Mouse (Mus musculus) limb, embryonic 10.5 days (tissue): ENCODE measurements around the gene Carhsp1. TPM values are rescaled to one million over a fixed set of nuclear protein-coding genes. Genes with fewer than 3 reads are reported as not detected.
A peak's percentile ranks its signal among the peaks of the same experiment; 100 is the strongest.

ENCODE experiments used
- DNase-seq: peaks from one replicate; pipeline ENCODE4 v3.0.0-alpha.2; 2017; ENCODE audit warnings: low spot score
- H3K27ac ChIP-seq: fragments of 300-500 bp; sonication (generic); 2 replicates; pipeline ENCODE4 v1.5.1; 2016; ENCODE audit warnings: mild to moderate bottlenecking
- H3K27me3 ChIP-seq: fragments of 300-500 bp; sonication (generic); 2 replicates; pipeline ENCODE4 v1.6.1; 2016; ENCODE audit warnings: low read depth, mild to moderate bottlenecking; ENCODE audit not compliant: poor library complexity, severe bottlenecking
- H3K36me3 ChIP-seq: fragments of 300-500 bp; sonication (generic); 2 replicates; pipeline ENCODE4 v1.6.1; 2016; ENCODE audit warnings: mild to moderate bottlenecking, moderate library complexity
- H3K4me1 ChIP-seq: fragments of 300-500 bp; sonication (generic); 2 replicates; pipeline ENCODE4 v1.6.1; 2016
- H3K4me3 ChIP-seq: fragments of 300-500 bp; sonication (generic); 2 replicates; pipeline ENCODE4 v1.5.1; 2016; ENCODE audit warnings: mild to moderate bottlenecking, moderate library complexity
- H3K9me3 ChIP-seq: fragments of 300-500 bp; sonication (generic); replicated peaks from 2 replicates; pipeline ENCODE4 v1.6.1; 2016; ENCODE audit warnings: mild to moderate bottlenecking
- WGBS: fragments of 180-500 bp; shearing (Covaris S2); methylation state at CpG from one replicate; pipeline ENCODE4 v1.1.7; 2016; 5-methylcytosine and 5-hydroxymethylcytosine counted together
- polyA plus RNA-seq: library from polyadenylated mRNA; unstranded; fragments of >200 nt; fragmentation: Nextera tagmentation; extraction: Ambion mirVana; gene quantifications from 2 replicates; pipeline ENCODE4 v1.2.1, GENCODE M21; 2016

Gene Carhsp1
- polyA plus RNA-seq, 1 experiment from 2014 or later = 166 TPM

DNA sequence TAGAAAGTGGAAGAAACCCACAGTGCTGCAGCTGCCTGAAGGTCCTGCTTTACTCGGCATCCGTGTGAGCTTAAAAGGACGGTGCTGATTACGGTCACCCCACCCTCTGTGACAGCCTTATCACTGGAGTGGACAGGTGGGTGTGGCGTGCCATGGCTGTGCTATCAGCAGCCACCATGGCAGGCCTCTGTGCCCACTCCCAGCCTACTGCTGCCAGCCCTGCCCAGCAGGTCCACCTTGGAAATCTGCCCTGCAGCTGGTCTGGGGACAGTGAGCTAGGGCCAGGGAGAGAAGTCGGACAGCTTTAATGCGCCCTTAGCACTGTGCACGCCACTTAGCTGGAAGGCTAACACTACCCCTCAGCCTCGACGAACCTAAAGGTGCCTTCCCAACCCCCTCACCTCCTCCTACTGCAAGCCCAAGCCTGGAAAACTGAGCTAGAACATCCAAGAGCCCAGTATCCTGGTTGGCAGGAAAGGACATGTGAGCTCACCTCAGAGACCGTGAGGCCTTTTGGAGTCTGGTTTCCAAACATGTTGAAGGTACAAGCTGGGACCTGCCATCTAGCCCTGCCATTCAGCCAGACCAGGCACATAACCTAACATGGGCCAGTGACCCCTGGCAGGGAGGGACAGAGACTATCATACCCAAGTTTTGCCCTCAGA is 15.0 kb upstream of the Carhsp1 start:
- no peaks in the 10 kb centered on the region for H3K4me1 ChIP-seq
- H3K4me3 ChIP-seq = no peak overlapping the region
- no peaks in the 10 kb centered on the region for H3K9me3 ChIP-seq
- no peaks in the 10 kb centered on the region for H3K27me3 ChIP-seq
- no peak overlapping the region for H3K27ac ChIP-seq
- DNase-seq = no peak
- peaks cover 66% of the 10 kb centered on the region for H3K36me3 ChIP-seq
- 82% methylated on average over 11 of the region's 11 CpGs for WGBS

DNA sequence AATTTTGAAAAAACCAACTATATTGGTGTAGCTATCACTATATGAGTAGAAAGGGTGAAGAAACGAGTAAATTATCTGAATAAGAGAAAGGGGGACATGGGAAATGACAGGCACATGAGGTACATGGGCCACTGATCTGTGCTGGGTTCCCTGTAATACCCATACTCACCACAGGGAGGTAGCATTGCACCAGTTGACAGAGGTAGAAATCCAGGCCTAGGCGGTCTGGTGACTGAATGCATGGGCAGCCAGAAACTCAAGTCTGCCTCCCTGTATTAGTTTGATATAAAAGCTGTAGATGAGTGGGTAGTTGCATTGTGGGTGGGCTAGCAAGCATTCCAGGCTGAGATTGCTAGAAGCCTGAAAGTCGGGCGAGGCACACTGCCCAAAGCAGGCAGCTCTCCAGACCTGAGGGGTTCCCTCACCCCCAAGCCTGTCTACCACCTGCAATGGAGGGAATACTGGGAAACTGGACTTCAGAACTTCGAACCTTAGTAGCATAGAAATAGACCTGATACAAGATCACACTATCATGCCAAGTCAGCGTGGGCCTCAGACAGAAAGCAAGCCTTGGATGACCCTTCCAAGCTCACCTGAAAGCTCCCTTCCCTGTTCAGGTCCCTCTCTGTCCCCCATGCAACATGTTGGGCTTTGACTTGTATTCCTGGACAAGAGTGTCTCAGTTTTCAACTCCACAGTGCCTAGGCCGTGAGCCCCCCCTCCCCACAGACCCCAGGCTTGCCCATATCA is 14.3 kb upstream of the Carhsp1 start:
- Histone ChIP-seq H3K27me3 (no peaks in the 10 kb centered on the region), H3K27ac (no peak overlapping the region), H3K4me1 (no peaks in the 10 kb centered on the region), H3K36me3 (peaks cover 59% of the 10 kb centered on the region), H3K4me3 (no peak overlapping the region), H3K9me3 (no peaks in the 10 kb centered on the region)
- WGBS = 64% methylated on average over 7 of the region's 7 CpGs
- DNase-seq = peak; percentile 68

DNA sequence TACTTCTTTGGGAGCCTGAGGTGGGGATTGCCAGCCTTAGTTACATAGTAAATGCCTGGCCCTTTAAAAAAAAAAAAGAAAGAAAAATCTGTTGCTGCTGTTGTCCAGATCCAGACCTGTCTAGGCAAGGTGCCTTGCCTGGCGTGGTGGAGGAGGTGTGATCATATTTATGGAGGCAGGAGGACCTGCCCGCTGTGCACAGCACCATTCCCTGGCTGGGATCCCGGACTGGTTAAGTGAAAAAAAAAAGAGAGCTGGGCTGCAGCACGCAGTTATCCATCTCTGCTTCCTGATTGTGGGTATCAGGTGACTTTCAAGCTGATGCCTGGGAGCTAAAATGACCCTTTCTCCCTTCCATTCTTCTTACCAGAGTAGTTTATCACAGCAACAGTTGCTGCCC is 13.1 kb upstream of the Carhsp1 start:
- H3K27me3 ChIP-seq = no peaks in the 10 kb centered on the region
- H3K4me1 ChIP-seq = no peaks in the 10 kb centered on the region
- H3K4me3 ChIP-seq = no peak overlapping the region
- no peak overlapping the region for H3K27ac ChIP-seq
- H3K9me3 ChIP-seq = no peaks in the 10 kb centered on the region
- peaks cover 47% of the 10 kb centered on the region for H3K36me3 ChIP-seq
- 79% methylated on average over 4 of the region's 4 CpGs for WGBS
- DNase-seq = no peak

DNA sequence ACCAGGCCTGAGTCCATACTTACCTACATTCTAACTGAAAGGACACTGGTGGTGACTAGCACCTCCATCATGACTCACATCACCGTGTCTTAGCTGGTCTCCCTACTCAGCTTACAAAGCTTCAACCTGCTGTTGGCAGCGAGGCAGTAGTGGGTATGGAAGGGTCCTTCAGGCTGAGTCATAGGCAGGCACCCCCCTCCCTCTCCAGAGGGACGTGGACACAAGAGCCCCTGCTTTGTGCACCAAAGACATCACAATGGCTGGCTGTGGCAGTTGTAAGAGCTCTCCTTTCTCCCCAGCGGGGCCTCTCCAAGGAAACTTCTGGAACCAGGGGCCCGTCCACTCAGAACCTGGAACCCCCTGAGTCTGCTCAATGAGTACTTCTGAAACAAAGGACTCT is 8.5 kb upstream of the Carhsp1 start, which contains the start of gene Gm5767:
Gene Gm5767 (plus strand): TSS at position 301 of the 400 bp plus-strand sequence.
- H3K9me3 ChIP-seq = no peaks in the 10 kb centered on the region
- 86% methylated on average over 5 of the region's 5 CpGs for WGBS
- H3K4me1 ChIP-seq = no peaks in the 10 kb centered on the region
- DNase-seq = no peak
- H3K27me3 ChIP-seq = no peaks in the 10 kb centered on the region
- H3K4me3 ChIP-seq = no peak within 1 kb of the TSS
- H3K27ac ChIP-seq = no peak within 1 kb of the TSS
- H3K36me3 ChIP-seq = 0 out of 2 replicates have a peak, but pooled peaks cover 8% of the 10 kb centered on the region

DNA sequence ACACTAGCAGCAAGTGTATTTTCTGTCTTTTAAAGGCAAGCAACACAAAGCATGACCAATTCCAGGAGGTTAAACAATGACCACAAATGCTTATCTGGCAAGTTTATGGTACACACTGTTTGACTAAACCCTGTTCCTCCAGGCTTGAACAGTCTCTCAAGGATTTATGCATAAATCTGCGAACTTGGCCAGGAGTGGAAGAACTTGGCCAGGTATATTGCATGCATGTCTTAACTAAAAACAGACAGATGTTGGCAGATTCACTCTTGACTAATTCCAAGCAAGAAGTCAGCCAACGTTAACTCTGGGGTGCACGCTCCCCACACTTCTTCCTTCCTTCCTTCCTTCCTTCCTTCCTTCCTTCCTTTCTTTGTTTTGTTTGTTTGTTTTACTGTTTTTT is 7.8 kb upstream of the Carhsp1 start:
- no peaks in the 10 kb centered on the region for H3K27me3 ChIP-seq
- no peak for DNase-seq
- 0 out of 2 replicates have a peak, but pooled peaks cover 8% of the 10 kb centered on the region for H3K36me3 ChIP-seq
- no peaks in the 10 kb centered on the region for H3K9me3 ChIP-seq
- no peaks in the 10 kb centered on the region for H3K4me1 ChIP-seq
- WGBS = 91% methylated on average over 3 of the region's 3 CpGs
- no peak overlapping the region for H3K4me3 ChIP-seq
- no peak overlapping the region for H3K27ac ChIP-seq

DNA sequence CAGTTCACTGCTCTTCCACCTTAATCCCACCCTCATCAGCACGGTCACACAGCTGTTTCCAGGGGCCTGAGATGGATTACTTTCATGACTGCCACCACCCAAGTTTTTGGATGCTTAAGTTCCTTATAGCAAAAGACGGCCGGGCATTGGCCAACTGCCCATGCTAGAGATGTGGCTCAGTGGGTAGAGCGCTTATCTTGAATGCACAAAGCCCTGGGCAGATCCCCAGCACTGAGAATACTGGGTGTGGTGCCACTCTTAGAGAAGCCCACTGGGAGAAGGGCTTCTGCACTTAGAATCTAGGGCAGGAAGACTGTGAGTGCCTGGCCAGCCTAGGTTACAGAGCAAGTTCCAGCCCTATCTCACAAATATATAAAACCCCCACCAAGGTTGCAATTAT is 6.7 kb upstream of the Carhsp1 start:
- DNase-seq = no peak
- no peaks in the 10 kb centered on the region for H3K9me3 ChIP-seq
- H3K27me3 ChIP-seq = 0 out of 2 replicates have a peak, but pooled peaks cover 5% of the 10 kb centered on the region
- no peak overlapping the region for H3K27ac ChIP-seq
- H3K4me3 ChIP-seq = no peak overlapping the region
- 0 out of 2 replicates have a peak, but pooled peaks cover 4% of the 10 kb centered on the region for H3K36me3 ChIP-seq
- WGBS = 90% methylated on average over 4 of the region's 4 CpGs
- H3K4me1 ChIP-seq = 0 out of 2 replicates have a peak, but pooled peaks cover 3% of the 10 kb centered on the region

DNA sequence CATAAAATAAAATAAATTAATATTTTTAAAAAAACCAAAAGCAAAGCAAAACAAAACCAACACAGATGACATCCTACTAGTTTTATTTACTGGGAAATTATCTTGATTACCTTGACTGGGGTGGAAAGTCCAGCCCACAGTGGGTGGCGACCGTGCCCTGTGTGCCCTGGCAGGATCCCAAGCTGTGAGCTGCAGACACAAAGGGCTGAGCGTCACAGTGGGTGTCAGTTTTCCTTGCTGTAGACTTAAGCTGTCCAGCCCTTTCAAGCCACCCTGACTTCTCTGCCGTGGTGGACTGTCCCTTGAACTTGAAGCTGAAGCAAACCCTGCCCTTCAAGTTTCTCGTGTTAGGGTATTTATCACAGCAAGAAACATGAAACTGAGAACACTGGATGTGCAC is 6.1 kb upstream of the Carhsp1 start:
- WGBS = 81% methylated on average over 5 of the region's 5 CpGs
- H3K9me3 ChIP-seq = no peaks in the 10 kb centered on the region
- DNase-seq = no peak

DNA sequence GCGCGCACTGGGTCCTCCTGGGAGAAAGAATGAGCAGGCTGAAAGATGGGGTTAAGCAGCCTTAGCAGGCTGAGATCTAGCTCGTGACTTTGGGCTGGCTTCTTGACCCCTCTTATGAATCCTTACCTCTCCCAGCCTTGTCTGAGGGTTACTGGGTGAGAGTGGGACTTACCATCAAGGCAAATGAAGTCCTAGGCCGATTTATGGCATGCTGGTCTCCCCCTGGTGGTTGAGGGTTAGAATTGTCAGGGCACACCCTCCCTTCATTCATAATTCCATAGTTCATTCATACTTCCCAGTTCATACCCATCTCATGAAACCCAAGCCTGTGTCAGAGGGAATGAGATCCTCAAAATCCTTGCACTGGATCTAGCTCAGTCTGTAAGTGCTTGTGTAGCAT is 4.8 kb upstream of the Carhsp1 start:
- peaks cover 15% of the 10 kb centered on the region for H3K27me3 ChIP-seq

More for the DNA sequence above, 6.1 kb upstream of the Carhsp1 start:
- no peak overlapping the region for H3K4me3 ChIP-seq
- no peak overlapping the region for H3K27ac ChIP-seq
- H3K36me3 ChIP-seq = 0 out of 2 replicates have a peak, but pooled peaks cover under 1% of the 10 kb centered on the region
- H3K27me3 ChIP-seq = peaks cover 11% of the 10 kb centered on the region
- 0 out of 2 replicates have a peak, but pooled peaks cover 3% of the 10 kb centered on the region for H3K4me1 ChIP-seq

DNA sequence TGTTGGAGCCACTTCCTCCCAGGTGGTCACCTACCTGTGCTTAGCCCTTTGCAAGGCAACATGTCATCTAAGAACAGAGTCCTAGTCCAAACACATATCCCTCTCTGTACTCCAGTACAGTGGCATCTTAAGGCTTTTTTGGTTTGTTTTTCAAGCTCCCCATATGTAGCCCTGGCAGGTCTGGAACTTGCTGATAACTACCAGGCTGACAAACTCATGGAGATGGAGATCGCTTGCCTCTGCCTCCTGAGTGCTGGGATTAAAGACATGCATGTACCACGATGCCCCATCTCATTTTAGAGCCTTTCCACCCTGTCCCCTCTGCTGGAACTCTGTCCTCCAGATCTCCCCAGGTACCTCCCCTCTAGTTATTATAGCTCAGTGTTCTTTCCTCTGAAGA is 4.3 kb upstream of the Carhsp1 start:
- Histone ChIP-seq H3K4me3 (no peak overlapping the region), H3K27me3 (peaks cover 15% of the 10 kb centered on the region), H3K4me1 (peaks cover 9% of the 10 kb centered on the region; the same call in 1 of the 2 replicates), H3K9me3 (no peaks in the 10 kb centered on the region), H3K36me3 (no peaks in the 10 kb centered on the region), H3K27ac (no peak overlapping the region)
- 72% methylated on average over 2 of the region's 2 CpGs for WGBS
- DNase-seq = no peak

More for the DNA sequence above, 4.8 kb upstream of the Carhsp1 start:
- DNase-seq = peak; percentile 56
- H3K4me3 ChIP-seq = no peak overlapping the region
- H3K27ac ChIP-seq = no peak overlapping the region
- no peaks in the 10 kb centered on the region for H3K9me3 ChIP-seq
- H3K4me1 ChIP-seq = 0 out of 2 replicates have a peak, but pooled peaks cover 6% of the 10 kb centered on the region
- no peaks in the 10 kb centered on the region for H3K36me3 ChIP-seq
- WGBS = 53% methylated on average over 4 of the region's 4 CpGs

DNA sequence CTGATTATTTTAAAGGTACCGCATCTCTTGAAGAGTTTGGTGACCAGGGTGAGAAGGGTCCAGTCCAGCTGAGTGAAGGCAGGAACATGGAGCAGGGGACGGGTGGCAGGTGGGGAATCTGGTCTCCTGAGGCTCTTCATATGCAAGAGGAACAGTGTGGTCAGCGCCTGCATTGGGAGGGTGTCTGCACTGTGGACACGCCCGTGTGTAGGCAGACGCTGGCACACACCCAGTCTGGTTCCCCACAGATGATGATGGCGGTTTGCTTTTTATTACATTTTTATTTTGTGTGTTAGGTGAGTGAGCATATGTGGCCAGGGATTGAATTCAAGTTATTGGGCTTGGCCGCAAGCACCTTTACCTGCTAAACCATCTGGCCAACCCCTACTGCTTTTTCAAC is 3.6 kb upstream of the Carhsp1 start:
- Histone ChIP-seq H3K4me3 (no peak overlapping the region), H3K27ac (no peak overlapping the region), H3K27me3 (peaks cover 15% of the 10 kb centered on the region), H3K36me3 (no peaks in the 10 kb centered on the region), H3K9me3 (no peaks in the 10 kb centered on the region), H3K4me1 (peaks cover 15% of the 10 kb centered on the region)
- WGBS = 88% methylated on average over 8 of the region's 8 CpGs
- DNase-seq = no peak

DNA sequence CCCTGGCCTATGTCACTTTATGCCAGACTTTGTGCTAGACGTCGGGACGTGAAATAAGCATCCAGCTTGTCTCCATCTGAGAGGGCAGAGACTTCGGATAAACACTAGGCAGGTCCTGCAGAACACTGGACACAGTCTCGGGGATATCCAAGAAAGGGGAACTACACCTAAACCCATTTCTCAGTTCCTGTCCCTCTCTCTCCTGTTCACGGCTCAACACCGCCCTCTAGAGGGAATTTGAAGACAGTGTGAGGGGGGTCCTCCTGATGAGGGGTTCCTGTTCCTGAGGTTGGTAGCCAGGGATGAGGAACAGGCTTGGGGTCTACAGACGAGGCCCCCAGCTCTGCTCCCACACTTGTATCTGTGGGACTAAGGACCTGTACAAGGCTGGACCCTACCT is 2.2 kb upstream of the Carhsp1 start:
- Histone ChIP-seq H3K27ac (no peak overlapping the region), H3K27me3 (peaks cover 15% of the 10 kb centered on the region), H3K4me1 (peaks cover 29% of the 10 kb centered on the region), H3K9me3 (no peaks in the 10 kb centered on the region), H3K4me3 (no peak overlapping the region), H3K36me3 (peaks cover 1% of the 10 kb centered on the region; the same call in 1 of the 2 replicates)
- 6% methylated on average over 8 of the region's 8 CpGs for WGBS
- peak; percentile 72 for DNase-seq

DNA sequence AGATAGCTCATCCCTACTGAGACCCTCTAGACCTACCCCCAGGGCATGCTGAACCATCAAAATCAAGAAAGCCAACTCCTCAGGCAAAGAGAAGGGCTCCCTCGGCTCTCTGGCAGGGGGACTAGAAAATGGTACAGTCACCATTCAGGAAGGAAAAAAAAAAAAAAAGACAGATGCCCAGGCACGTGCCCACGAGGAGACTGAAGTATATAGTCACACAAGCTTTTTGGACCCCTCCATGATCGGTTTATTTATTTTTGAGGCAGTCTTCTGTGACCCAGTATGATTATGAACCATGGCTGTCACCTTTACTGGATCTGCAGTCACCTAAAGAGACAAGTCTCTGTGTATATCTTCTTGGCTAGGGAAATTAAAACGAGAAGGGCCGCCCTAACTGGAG is 1.4 kb upstream of the Carhsp1 start:
- Histone ChIP-seq H3K27ac (no peak overlapping the region), H3K36me3 (peaks cover 9% of the 10 kb centered on the region), H3K27me3 (peaks cover 15% of the 10 kb centered on the region), H3K4me1 (peaks cover 36% of the 10 kb centered on the region), H3K4me3 (no peak overlapping the region), H3K9me3 (no peaks in the 10 kb centered on the region)
- DNase-seq = no peak
- WGBS = 74% methylated on average over 6 of the region's 6 CpGs

DNA sequence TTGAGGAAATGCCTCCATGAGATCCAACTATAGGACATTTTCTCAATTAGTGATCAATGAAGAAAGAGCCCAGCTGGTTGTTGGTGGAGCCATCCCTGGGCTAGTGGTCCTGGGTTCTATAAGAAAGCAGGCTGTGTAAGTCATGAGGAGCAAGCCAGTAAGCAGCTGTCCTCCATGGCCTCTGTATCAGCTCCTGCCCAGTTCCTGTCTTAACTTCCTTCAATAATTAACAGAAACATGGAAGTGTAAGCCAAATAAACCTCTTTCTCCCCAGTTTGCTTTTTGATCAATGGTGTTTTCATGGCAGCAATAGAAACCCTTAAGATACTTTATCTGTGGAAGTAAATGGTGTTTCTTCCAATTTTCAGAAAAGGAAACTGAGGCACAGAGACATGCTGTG is 856 bp upstream of the Carhsp1 start:
- Histone ChIP-seq H3K4me3 (no peak overlapping the region), H3K9me3 (no peaks in the 10 kb centered on the region), H3K36me3 (peaks cover 12% of the 10 kb centered on the region), H3K27ac (no peak overlapping the region), H3K27me3 (peaks cover 15% of the 10 kb centered on the region), H3K4me1 (peaks cover 42% of the 10 kb centered on the region)
- DNase-seq = no peak
